Mouse (Mus musculus) left cerebral cortex, postnatal 4 days (tissue): ENCODE measurements around the gene Pkd2. TPM values are rescaled to one million over a fixed set of nuclear protein-coding genes. Genes with fewer than 3 reads are reported as not detected.
A peak's percentile ranks its signal among the peaks of the same experiment; 100 is the strongest.

ENCODE experiments used
- DNase-seq: peaks from one replicate; pipeline ENCODE4 v3.0.0-alpha.2; 2022
- intact Hi-C: fragments of 180-260 bp; cut with DNase I; formaldehyde crosslinking; loops from one replicate; pipeline ENCODE4 v1.15.1; 2025
- total RNA-seq, 2 experiments: library from RNA; stranded (reverse); gene quantifications; 2 replicates each; pipeline ENCODE4 v1.2.3; 2021

The Pkd2 gene
- total RNA-seq, 2 experiments from 2014 or later = 28.1 to 29.4 TPM

DNA sequence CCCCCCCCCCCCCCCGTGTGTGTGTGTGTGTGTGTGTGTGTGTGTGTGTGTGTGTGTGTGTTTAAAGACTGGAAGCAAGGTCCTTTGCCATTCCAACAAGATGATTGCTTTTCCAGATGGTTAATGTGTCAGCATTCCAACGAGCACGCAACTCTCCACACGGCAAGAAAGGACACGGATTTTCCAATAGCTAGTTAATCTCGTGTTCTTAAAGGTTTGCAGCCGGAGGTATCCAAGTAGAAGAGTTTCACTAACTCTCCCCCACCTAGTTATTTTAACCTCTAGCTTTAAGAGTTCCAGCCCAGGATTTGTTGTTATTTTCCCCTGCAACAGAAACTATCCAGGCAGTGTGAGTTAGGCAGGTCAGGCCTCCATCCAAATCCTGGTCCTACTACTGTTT, 1.6 kb downstream of the Pkd2 start:
- intact Hi-C loops = no loop called here
- no peak for DNase-seq

GRCm38 (mm10) chr5:104465279-104465678, 6.0 kb downstream of the Pkd2 start:
- DNase-seq = no peak
- intact Hi-C loops = no loop called here

DNA sequence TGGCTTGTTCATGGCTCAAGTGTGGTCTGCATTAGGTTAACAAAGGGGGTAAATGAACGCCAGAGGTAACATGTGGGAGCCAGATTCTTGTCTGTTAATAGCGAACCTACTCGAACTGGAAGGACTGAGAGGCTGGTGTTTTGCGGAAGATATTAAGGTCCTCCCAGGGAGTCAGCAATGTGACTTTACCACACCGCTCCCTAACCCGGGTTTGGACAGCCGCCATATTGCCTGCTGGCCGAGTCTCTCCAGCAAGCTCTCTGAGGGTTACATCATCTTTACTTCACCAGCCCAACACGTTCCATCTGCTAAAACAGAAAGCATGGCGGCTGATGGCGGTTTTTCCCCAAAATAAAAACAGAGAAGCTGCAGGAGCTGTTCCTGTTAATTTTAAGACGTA, 6.5 kb downstream of the Pkd2 start:
- intact Hi-C loops = no loop called here
- peak; percentile 49 for DNase-seq

GRCm38 (mm10) chr5:104466816-104467215, 7.6 kb downstream of the Pkd2 start:
- intact Hi-C loops = no loop called here

DNA sequence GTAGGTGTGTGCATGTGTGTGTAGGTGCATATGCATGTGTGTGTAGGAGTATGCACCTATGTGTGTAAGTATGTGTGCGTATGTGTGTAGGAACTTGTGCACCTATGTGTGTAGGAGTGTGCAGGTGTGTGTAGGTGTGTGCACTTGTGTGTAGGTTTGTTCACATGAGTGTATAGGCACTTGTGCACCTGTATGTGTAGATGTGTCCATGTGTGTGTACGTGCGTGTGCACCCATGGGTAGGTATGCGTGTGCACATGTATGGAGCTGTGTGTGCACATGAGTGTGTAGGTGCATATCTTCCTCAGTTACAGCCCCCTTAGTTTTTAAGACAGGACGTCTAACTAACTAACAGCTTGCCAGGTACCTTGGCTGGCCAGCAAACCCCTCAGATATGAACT, 9.3 kb downstream of the Pkd2 start:
- DNase-seq = no peak
- intact Hi-C loops = no loop called here

More at GRCm38 (mm10) chr5:104466816-104467215, 7.6 kb downstream of the Pkd2 start:
- DNase-seq = no peak

GRCm38 (mm10) chr5:104470981-104471391, 11.7 kb downstream of the Pkd2 start:
- intact Hi-C loops = no loop called here
- DNase-seq = no peak

- DNase-seq = peak; percentile 21
- intact Hi-C loops = no loop called here
These were observed 13.1 kb downstream of the Pkd2 start for GRCm38 (mm10) chr5:104472371-104472770.

GRCm38 (mm10) chr5:104480367-104480766, 21.1 kb downstream of the Pkd2 start:
- no peak for DNase-seq
- intact Hi-C loops = no loop called here

- no peak for DNase-seq
- intact Hi-C loops = no loop called here
These were observed 23.6 kb downstream of the Pkd2 start for GRCm38 (mm10) chr5:104482856-104483255.

DNA sequence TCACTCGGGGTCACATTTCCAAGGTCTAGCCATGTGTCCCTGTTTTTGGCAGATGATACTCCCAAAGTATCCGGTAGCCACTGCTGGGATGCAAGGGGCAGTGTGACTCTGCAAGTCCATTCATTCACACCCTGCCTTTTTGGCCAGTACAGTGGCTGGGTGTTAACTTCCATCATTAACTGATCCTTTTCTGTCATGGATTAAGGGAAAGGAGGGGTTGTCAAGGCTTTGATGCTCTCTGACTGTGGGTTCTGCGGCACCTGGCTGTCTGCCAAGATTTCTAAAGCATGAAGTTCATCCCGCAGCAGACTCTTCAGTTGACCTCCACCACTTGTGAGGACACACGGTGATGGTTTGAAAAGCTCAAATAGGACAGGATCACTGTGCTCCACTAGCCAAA, 32.3 kb downstream of the Pkd2 start:
- DNase-seq = peak; percentile 10
- intact Hi-C loops = no loop called here

DNA sequence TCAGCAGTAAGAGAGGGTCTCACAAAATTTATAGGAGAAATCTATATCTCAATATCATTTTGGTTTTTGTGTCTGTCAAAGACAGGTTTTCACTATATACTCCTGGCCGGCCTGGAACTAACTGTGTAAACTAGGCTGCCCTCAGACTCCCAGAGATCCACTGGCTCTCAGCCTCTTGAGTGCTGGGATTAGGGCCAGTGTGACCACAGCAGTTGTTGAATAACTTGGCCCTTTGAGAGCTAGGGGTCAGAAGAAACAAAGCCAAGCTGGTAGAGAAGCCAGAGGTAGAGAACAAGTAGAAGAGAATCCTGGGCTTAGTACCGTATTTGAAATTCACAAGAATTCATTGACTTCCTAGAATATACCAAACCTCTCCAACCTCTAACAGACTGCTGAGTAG, 45.6 kb downstream of the Pkd2 start:
- intact Hi-C loops = no loop called here
- DNase-seq = no peak

DNA sequence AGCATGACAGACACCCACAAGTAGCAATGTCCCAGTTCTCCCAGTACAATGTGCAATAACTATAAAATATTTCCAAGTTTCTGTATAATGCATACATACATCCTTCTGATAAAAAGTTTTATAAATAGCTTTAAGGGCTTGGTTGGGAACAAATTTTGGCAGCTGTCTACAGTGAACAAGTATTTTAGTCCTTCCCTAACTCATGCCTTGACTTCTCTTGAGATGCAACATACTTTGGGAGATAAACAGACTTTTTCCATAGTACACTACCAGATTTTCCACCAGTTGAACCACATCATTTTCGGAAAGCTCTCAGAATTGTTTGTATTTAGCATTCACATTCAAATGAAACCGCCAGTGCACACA, 48.6 kb downstream of the Pkd2 start:
- DNase-seq = no peak
- intact Hi-C loops = no loop called here

GRCm38 (mm10) chr5:104508195-104508891, 49.1 kb downstream of the Pkd2 start, which contains the start of gene BC005561:
TSS of gene BC005561 (plus strand) at chr5:104508352.
- intact Hi-C loops = no loop called here
- peak; percentile 88 for DNase-seq

- intact Hi-C loops = no loop called here
- DNase-seq = no peak
These were observed 52.0 kb downstream of the Pkd2 start for GRCm38 (mm10) chr5:104511211-104511610.

GRCm38 (mm10) chr5:104538612-104539011, 79.4 kb downstream of the Pkd2 start:
- no peak for DNase-seq
- intact Hi-C loops = no loop called here

- DNase-seq = no peak
- intact Hi-C loops = no loop called here
These were observed 80.1 kb downstream of the Pkd2 start for GRCm38 (mm10) chr5:104539331-104539730.

Other genes with a start within 250 kb of the Pkd2 start
- under 1 TPM; 0.54 to 0.60 TPM for gene Ibsp, start 160.3 kb upstream of the Pkd2 start, total RNA-seq
- not detected for gene Mepe, start 134.1 kb upstream of the Pkd2 start, total RNA-seq
- gene Spp1, start 24.3 kb upstream of the Pkd2 start, total RNA-seq = 10 to 100 TPM in 1 of 2 experiments, 1 to 10 TPM in 1; 6.7 to 11.5 TPM
- 10 to 100 TPM; 14.8 to 15.1 TPM for gene BC005561, start 48.9 kb downstream of the Pkd2 start, total RNA-seq